26 mouse cellular contexts compared by ENCODE assay signal in genomic region chr2:109335765-109336164, GRCm38 (mm10).
"Had no signal": no experiment of that assay in that cellular context is flagged by ENCODE, and none has a peak within 500 bp of the region (broad histone marks: within the 10 kb centered on the region; RNA-seq: fewer than 3 reads in every experiment).

No protein-coding gene starts in this region.

- H3K4me3 ChIP-seq: heart, adult 2 months; heart, embryonic 13.5 days; heart, embryonic 15.5 days; hindbrain, embryonic 13.5 days; hindbrain, embryonic 15.5 days; kidney, embryonic 15.5 days; limb, embryonic 13.5 days; limb, embryonic 15.5 days; liver, embryonic 12.5 days had no signal

- H3K27me3 ChIP-seq: heart, embryonic 13.5 days; heart, embryonic 15.5 days; hindbrain, embryonic 13.5 days; hindbrain, embryonic 15.5 days; kidney, embryonic 15.5 days; limb, embryonic 13.5 days; limb, embryonic 15.5 days; liver, embryonic 12.5 days had no signal

- H3K27ac ChIP-seq: heart, adult 2 months; heart, embryonic 13.5 days; heart, embryonic 15.5 days; hindbrain, embryonic 13.5 days; hindbrain, embryonic 15.5 days; hindbrain, postnatal 0 days; kidney, embryonic 15.5 days; kidney, postnatal 0 days; limb, embryonic 13.5 days; limb, embryonic 15.5 days; liver, embryonic 12.5 days had no signal

- H3K36me3 ChIP-seq: hindbrain, embryonic 15.5 days had no signal

- H3K9me3 ChIP-seq: heart, embryonic 13.5 days; heart, embryonic 15.5 days; hindbrain, embryonic 13.5 days; hindbrain, embryonic 15.5 days; kidney, embryonic 15.5 days; limb, embryonic 13.5 days; limb, embryonic 15.5 days; liver, embryonic 12.5 days had no signal

- H3K4me1 ChIP-seq: heart, embryonic 13.5 days; heart, embryonic 15.5 days; hindbrain, embryonic 13.5 days; hindbrain, embryonic 15.5 days; kidney, embryonic 15.5 days; limb, embryonic 13.5 days; limb, embryonic 15.5 days; liver, embryonic 12.5 days had no signal

- DNase-seq: gastrocnemius, postnatal 14 days; gastrocnemius, postnatal 36 days; heart, adult 11 months; heart, adult 2 months; heart, postnatal 14 days; heart, postnatal 36 days; kidney, adult 11 months; kidney, adult 2 months; kidney, adult 9 months; kidney, postnatal 14 days; kidney, postnatal 36 days; layer of hippocampus, adult 9-11 months; layer of hippocampus, postnatal 36 days; left cerebral cortex, postnatal 4 days had no signal

- ATAC-seq: hindbrain, postnatal 0 days; intestine, embryonic 16.5 days; liver, embryonic 12.5 days had no signal

- H3K4me2 ChIP-seq: heart, embryonic 11.5 days; heart, embryonic 13.5 days; heart, embryonic 15.5 days; hindbrain, embryonic 13.5 days; hindbrain, embryonic 15.5 days; kidney, embryonic 15.5 days; limb, embryonic 13.5 days; limb, embryonic 15.5 days; liver, embryonic 12.5 days had no signal

- H3K9ac ChIP-seq: heart, embryonic 13.5 days; heart, embryonic 15.5 days; hindbrain, embryonic 13.5 days; hindbrain, embryonic 15.5 days; kidney, embryonic 15.5 days; limb, embryonic 13.5 days; limb, embryonic 15.5 days; liver, embryonic 12.5 days had no signal
